Mouse (Mus musculus): ENCODE results near the gene Coq8a. TPM values are rescaled to one million over a fixed set of nuclear protein-coding genes. Genes with fewer than 3 reads are reported as not detected.

The Coq8a gene
- polyA plus RNA-seq, 1 experiment from 2014 or later: 7.8 TPM

GRCm38 (mm10) chr1:180183525-180184159, 15.8 kb downstream of the Coq8a start:
- no peak for ATAC-seq (ENCODE audit: low FRiP score, low read depth)
- 83% methylated on average over 6 of the region's 6 CpGs for WGBS
- Histone ChIP-seq H3K36me3 (no peaks in the 10 kb centered on the region), H3K27ac (no peak overlapping the region), H3K9me3 (no peaks in the 10 kb centered on the region; the same call in 1 of the 2 replicates), H3K4me1 (no peaks in the 10 kb centered on the region), H3K27me3 (no peaks in the 10 kb centered on the region), H3K9ac (no peak overlapping the region), H3K4me2 (replicated peaks) (no peak overlapping the region), H3K4me3 (no peak overlapping the region)

- Histone ChIP-seq H3K27ac (no peak overlapping the region), H3K36me3 (no peaks in the 10 kb centered on the region), H3K27me3 (no peaks in the 10 kb centered on the region), H3K4me2 (replicated peaks) (no peak overlapping the region), H3K4me1 (no peaks in the 10 kb centered on the region), H3K9ac (no peak overlapping the region), H3K4me3 (no peak overlapping the region), H3K9me3 (no peaks in the 10 kb centered on the region)
- WGBS: 63% methylated on average over 3 of the region's 3 CpGs
- no peak for ATAC-seq (ENCODE audit: low FRiP score, low read depth)
Measured at GRCm38 (mm10) chr1:180182731-180183130, 16.7 kb downstream of the Coq8a start.

GRCm38 (mm10) chr1:180181966-180182319, 17.5 kb downstream of the Coq8a start:
- Histone ChIP-seq H3K4me3 (no peak overlapping the region), H3K4me2 (replicated peaks) (no peak overlapping the region), H3K4me1 (no peaks in the 10 kb centered on the region), H3K27ac (no peak overlapping the region), H3K36me3 (no peaks in the 10 kb centered on the region), H3K9ac (no peak overlapping the region), H3K9me3 (no peaks in the 10 kb centered on the region), H3K27me3 (no peaks in the 10 kb centered on the region)
- WGBS: 86% methylated on average over 9 of the region's 9 CpGs
- ATAC-seq (ENCODE audit: low FRiP score, low read depth): no peak

GRCm38 (mm10) chr1:180181304-180181965, 18.0 kb downstream of the Coq8a start:
- WGBS: 85% methylated on average over 7 of the region's 7 CpGs
- no peak overlapping the region for H3K4me3 ChIP-seq
- no peak for ATAC-seq (ENCODE audit: low FRiP score, low read depth)
- H3K9me3 ChIP-seq: no peaks in the 10 kb centered on the region
- no peak overlapping the region for H3K4me2 ChIP-seq (replicated peaks)
- no peak overlapping the region for H3K9ac ChIP-seq
- no peaks in the 10 kb centered on the region for H3K36me3 ChIP-seq
- H3K4me1 ChIP-seq: no peaks in the 10 kb centered on the region
- no peak overlapping the region for H3K27ac ChIP-seq
- H3K27me3 ChIP-seq: no peaks in the 10 kb centered on the region

- no peak for ATAC-seq (ENCODE audit: low FRiP score, low read depth)
- WGBS: 76% methylated on average over 2 of the region's 2 CpGs
- no peaks in the 10 kb centered on the region for H3K27me3 ChIP-seq
- no peak overlapping the region for H3K4me2 ChIP-seq (replicated peaks)
- no peak overlapping the region for H3K9ac ChIP-seq
- H3K4me3 ChIP-seq: no peak overlapping the region
- H3K27ac ChIP-seq: no peak overlapping the region
- H3K4me1 ChIP-seq: no peaks in the 10 kb centered on the region
- no peaks in the 10 kb centered on the region for H3K36me3 ChIP-seq
- no peaks in the 10 kb centered on the region for H3K9me3 ChIP-seq
Measured at GRCm38 (mm10) chr1:180179840-180180239, 19.6 kb downstream of the Coq8a start.

GRCm38 (mm10) chr1:180179100-180179499, 20.3 kb downstream of the Coq8a start:
- H3K27me3 ChIP-seq: no peaks in the 10 kb centered on the region
- no peak for ATAC-seq (ENCODE audit: low FRiP score, low read depth)
- 95% methylated on average over 4 of the region's 4 CpGs for WGBS

GRCm38 (mm10) chr1:180178340-180178739, 21.1 kb downstream of the Coq8a start:
- Histone ChIP-seq H3K4me2 (replicated peaks) (no peak overlapping the region), H3K27ac (no peak overlapping the region), H3K4me1 (no peaks in the 10 kb centered on the region), H3K4me3 (no peak overlapping the region), H3K9ac (no peak overlapping the region), H3K36me3 (no peaks in the 10 kb centered on the region), H3K27me3 (no peaks in the 10 kb centered on the region), H3K9me3 (no peaks in the 10 kb centered on the region)
- ATAC-seq (ENCODE audit: low FRiP score, low read depth): no peak
- WGBS: 88% methylated on average over 9 of the region's 9 CpGs

More at GRCm38 (mm10) chr1:180179100-180179499, 20.3 kb downstream of the Coq8a start:
- no peak overlapping the region for H3K9ac ChIP-seq
- H3K27ac ChIP-seq: no peak overlapping the region
- no peaks in the 10 kb centered on the region for H3K9me3 ChIP-seq
- no peaks in the 10 kb centered on the region for H3K36me3 ChIP-seq
- H3K4me2 ChIP-seq (replicated peaks): no peak overlapping the region
- no peak overlapping the region for H3K4me3 ChIP-seq
- H3K4me1 ChIP-seq: no peaks in the 10 kb centered on the region

GRCm38 (mm10) chr1:180176784-180177183, 22.6 kb downstream of the Coq8a start:
- Histone ChIP-seq H3K9me3 (no peaks in the 10 kb centered on the region), H3K27ac (no peak overlapping the region), H3K27me3 (no peaks in the 10 kb centered on the region), H3K4me2 (replicated peaks) (no peak overlapping the region), H3K9ac (no peak overlapping the region), H3K36me3 (no peaks in the 10 kb centered on the region), H3K4me3 (no peak overlapping the region), H3K4me1 (no peaks in the 10 kb centered on the region)
- WGBS: 28% methylated on average over 1 of the region's 1 CpGs
- no peak for ATAC-seq (ENCODE audit: low FRiP score, low read depth)

- no peaks in the 10 kb centered on the region for H3K9me3 ChIP-seq
- no peaks in the 10 kb centered on the region for H3K36me3 ChIP-seq
- no peak overlapping the region for H3K9ac ChIP-seq
Measured at GRCm38 (mm10) chr1:180175635-180176034, 23.8 kb downstream of the Coq8a start.

GRCm38 (mm10) chr1:180175167-180175566, 24.2 kb downstream of the Coq8a start:
- no peak overlapping the region for H3K4me3 ChIP-seq
- H3K9me3 ChIP-seq: no peaks in the 10 kb centered on the region
- WGBS: 36% methylated on average over 3 of the region's 3 CpGs
- H3K27me3 ChIP-seq: no peaks in the 10 kb centered on the region
- no peaks in the 10 kb centered on the region for H3K4me1 ChIP-seq
- H3K4me2 ChIP-seq (replicated peaks): no peak overlapping the region
- no peak overlapping the region for H3K27ac ChIP-seq
- H3K36me3 ChIP-seq: no peaks in the 10 kb centered on the region
- no peak for ATAC-seq (ENCODE audit: low FRiP score, low read depth)
- H3K9ac ChIP-seq: no peak overlapping the region

More at GRCm38 (mm10) chr1:180175635-180176034, 23.8 kb downstream of the Coq8a start:
- 0 out of 2 replicates have a peak, but pooled peaks have one; percentile 42 for ATAC-seq (ENCODE audit: low FRiP score, low read depth)
- no peak overlapping the region for H3K27ac ChIP-seq
- no peak overlapping the region for H3K4me2 ChIP-seq (replicated peaks)
- no peaks in the 10 kb centered on the region for H3K4me1 ChIP-seq
- no peak overlapping the region for H3K4me3 ChIP-seq
- no peaks in the 10 kb centered on the region for H3K27me3 ChIP-seq
- whole genome bisulfite sequencing: 62% methylated on average over 8 of the region's 8 CpGs

- WGBS: 62% methylated on average over 6 of the region's 6 CpGs
- Histone ChIP-seq H3K4me3 (no peak overlapping the region), H3K27ac (no peak overlapping the region), H3K9me3 (no peaks in the 10 kb centered on the region), H3K36me3 (no peaks in the 10 kb centered on the region), H3K4me2 (replicated peaks) (no peak overlapping the region), H3K9ac (no peak overlapping the region), H3K4me1 (no peaks in the 10 kb centered on the region), H3K27me3 (no peaks in the 10 kb centered on the region)
- no peak for ATAC-seq (ENCODE audit: low FRiP score, low read depth)
Measured at GRCm38 (mm10) chr1:180174718-180175117, 24.7 kb downstream of the Coq8a start.

GRCm38 (mm10) chr1:180173017-180173416, 26.4 kb downstream of the Coq8a start:
- no peaks in the 10 kb centered on the region for H3K27me3 ChIP-seq
- 78% methylated on average over 5 of the region's 5 CpGs for WGBS
- no peak for ATAC-seq (ENCODE audit: low FRiP score, low read depth)
- H3K4me2 ChIP-seq (replicated peaks): no peak overlapping the region
- H3K9ac ChIP-seq: no peak overlapping the region
- no peaks in the 10 kb centered on the region for H3K9me3 ChIP-seq
- H3K27ac ChIP-seq: no peak overlapping the region
- H3K36me3 ChIP-seq: no peaks in the 10 kb centered on the region
- no peaks in the 10 kb centered on the region for H3K4me1 ChIP-seq
- no peak overlapping the region for H3K4me3 ChIP-seq

GRCm38 (mm10) chr1:180172600-180172999, 26.8 kb downstream of the Coq8a start:
- H3K9me3 ChIP-seq: no peaks in the 10 kb centered on the region
- WGBS: 87% methylated on average over 4 of the region's 4 CpGs
- no peak overlapping the region for H3K9ac ChIP-seq
- no peaks in the 10 kb centered on the region for H3K4me1 ChIP-seq
- no peak overlapping the region for H3K4me3 ChIP-seq
- H3K36me3 ChIP-seq: no peaks in the 10 kb centered on the region
- no peak overlapping the region for H3K27ac ChIP-seq
- no peak overlapping the region for H3K4me2 ChIP-seq (replicated peaks)
- no peaks in the 10 kb centered on the region for H3K27me3 ChIP-seq
- ATAC-seq (ENCODE audit: low FRiP score, low read depth): no peak
